Mouse (Mus musculus): ENCODE results near the gene Mknk2.

DNA sequence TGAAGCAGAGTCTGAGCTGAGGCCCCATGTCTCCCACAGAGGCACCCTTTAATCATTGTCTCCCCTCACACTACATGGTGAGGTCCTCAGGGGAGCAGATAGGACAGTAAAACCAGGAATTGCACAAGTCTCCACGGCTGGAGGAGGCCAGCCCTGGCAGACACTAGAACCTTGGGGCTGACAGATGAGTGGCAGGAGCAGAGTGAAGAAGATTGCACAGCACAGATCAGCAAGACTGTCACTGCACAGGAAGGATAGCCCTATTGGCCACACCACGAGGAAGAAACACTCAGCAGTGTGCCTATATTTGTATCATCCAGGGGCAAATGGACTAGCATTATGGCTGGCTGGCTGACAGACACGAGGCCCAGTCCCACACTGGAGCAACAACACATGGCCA lies 32.9 kb upstream of the Mknk2 start:
- TF ChIP-seq CTCF (IDR thresholded peaks at IDR 0.05; ENCODE audit: borderline replicate concordance, extremely low read depth, insufficient read depth, insufficient read length): no peak
- no peak for TF ChIP-seq POLR2A (IDR thresholded peaks at IDR 0.05; ENCODE audit: borderline replicate concordance, extremely low read depth, insufficient read depth, insufficient read length, poor library complexity, severe bottlenecking)

Data from brain, embryonic 14.5 days (tissue).